Mouse (Mus musculus): Measurements from ENCODE around the gene Rnf220. TPM values are rescaled to one million over a fixed set of nuclear protein-coding genes. Genes with fewer than 3 reads are reported as not detected.

Rnf220 gene
- polyA plus RNA-seq, 1 experiment from 2014 or later: 32.4 TPM

DNA sequence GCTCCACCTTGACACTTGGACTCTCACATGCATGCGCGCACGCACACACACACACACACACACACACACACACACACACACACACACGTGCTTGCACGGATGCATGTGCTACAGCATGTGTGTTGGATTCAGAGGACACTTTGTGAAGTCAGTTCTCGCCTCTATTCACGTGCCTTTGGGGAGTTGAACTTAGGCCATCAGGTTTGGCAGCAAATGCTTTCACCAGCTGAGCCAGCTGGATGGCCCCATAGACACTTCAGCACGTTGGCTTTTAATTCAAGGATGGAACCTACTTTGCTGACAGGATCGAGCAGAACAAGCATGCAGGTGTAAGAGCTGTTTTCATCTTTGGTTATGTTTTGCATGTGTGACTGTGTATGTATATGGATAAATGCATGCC is 275.0 kb downstream of the Rnf220 start:
- WGBS (ENCODE audit: insufficient replicate concordance): 89% methylated on average over 9 of the region's 9 CpGs
- Histone ChIP-seq H3K4me3 (ENCODE audit: low read depth, low read length) (no peak overlapping the region), H3K9ac (ENCODE audit: low read depth, low read length) (no peak overlapping the region), H3K27ac (ENCODE audit: low read depth, low read length) (no peak overlapping the region), H3K9me3 (replicated peaks; ENCODE audit: control insufficient read depth, low read length) (no peaks in the 10 kb centered on the region), H3K4me1 (ENCODE audit: control insufficient read depth, insufficient read depth, low read length) (peaks cover 2% of the 10 kb centered on the region; the same call in 1 of the 2 replicates), H3K36me3 (ENCODE audit: control insufficient read depth, insufficient read depth, low read length) (no peaks in the 10 kb centered on the region), H3K4me2 (no peak overlapping the region), H3K27me3 (ENCODE audit: control insufficient read depth, insufficient read depth, low read length) (no peaks in the 10 kb centered on the region)
- ATAC-seq (replicated peaks; ENCODE audit: insufficient number of reproducible peaks, low FRiP score, low TSS enrichment): no peak

Other genes starting within 250 kb of the Rnf220 start
- gene Tmem53, start 245.1 kb downstream of the Rnf220 start, polyA plus RNA-seq (2014; fragmentation: Nextera tagmentation; extraction: Ambion mirVana): 16.0 and 16.5 TPM in 2 replicates
- 0.14 TPM in 1 of 2 replicates, not detected in the other for gene Armh1, start 244.9 kb downstream of the Rnf220 start, polyA plus RNA-seq (2014; fragmentation: Nextera tagmentation; extraction: Ambion mirVana)
- 98.9 and 102 TPM in 2 replicates for gene Eri3, start 53.3 kb upstream of the Rnf220 start, polyA plus RNA-seq (2014; fragmentation: Nextera tagmentation; extraction: Ambion mirVana)
- 51.3 and 53.0 TPM in 2 replicates for gene Dmap1, start 185.2 kb upstream of the Rnf220 start, polyA plus RNA-seq (2014; fragmentation: Nextera tagmentation; extraction: Ambion mirVana)
- not detected in 2 replicates for gene Gm12845, start 227.4 kb upstream of the Rnf220 start, polyA plus RNA-seq (2014; fragmentation: Nextera tagmentation; extraction: Ambion mirVana)

Measured in heart, embryonic 11.5 days (tissue).